Mouse (Mus musculus): ENCODE measurements around the gene Ncam1.

- TF ChIP-seq EP300 (IDR thresholded peaks at IDR 0.05; ENCODE audit: insufficient read depth, low read depth, low read length), result no peak
- TF ChIP-seq POLR2A (IDR thresholded peaks at IDR 0.05; ENCODE audit: insufficient read depth, low read depth, low read length), result no peak
Measured at GRCm38 (mm10) chr9:49665361-49665760, 133.4 kb downstream of the Ncam1 start.

Data from heart, adult 2 months (tissue).